Mouse (Mus musculus) hindbrain, embryonic 10.5 days (tissue): ENCODE data around the gene Fxyd6. TPM values are rescaled to one million over a fixed set of nuclear protein-coding genes. Genes with fewer than 3 reads are reported as not detected.

Experiments used
- DNase-seq: peaks from one replicate; pipeline ENCODE4 v3.0.0-alpha.2; 2017; ENCODE audit warnings: low spot score
- H3K27ac ChIP-seq: fragments of 300-500 bp; sonication (generic); 2 replicates; pipeline ENCODE4 v1.5.1; 2016; ENCODE audit warnings: mild to moderate bottlenecking, moderate library complexity
- H3K27me3 ChIP-seq: fragments of 300-500 bp; sonication (generic); 2 replicates; pipeline ENCODE4 v1.6.1; 2016; ENCODE audit warnings: mild to moderate bottlenecking; ENCODE audit not compliant: poor library complexity, insufficient read depth, severe bottlenecking
- H3K36me3 ChIP-seq: fragments of 300-500 bp; sonication (generic); 2 replicates; pipeline ENCODE4 v1.6.1; 2016; ENCODE audit warnings: mild to moderate bottlenecking, moderate library complexity
- H3K4me1 ChIP-seq: fragments of 300-500 bp; sonication (generic); replicated peaks from 2 replicates; pipeline ENCODE4 v1.6.1; 2016; ENCODE audit warnings: mild to moderate bottlenecking
- H3K4me3 ChIP-seq: fragments of 300-500 bp; sonication (generic); 2 replicates; pipeline ENCODE4 v1.5.1; 2016; ENCODE audit warnings: mild to moderate bottlenecking, moderate library complexity
- H3K9me3 ChIP-seq: fragments of 300-500 bp; sonication (generic); 2 replicates; pipeline ENCODE4 v1.6.1; 2016; ENCODE audit warnings: mild to moderate bottlenecking, moderate library complexity
- WGBS: fragments of 180-500 bp; shearing (Covaris S2); methylation state at CpG from one replicate; pipeline ENCODE4 v1.1.7; 2016; 5-methylcytosine and 5-hydroxymethylcytosine counted together
- polyA plus RNA-seq: library from polyadenylated mRNA; unstranded; fragments of >200 nt; fragmentation: Nextera tagmentation; extraction: Ambion mirVana; gene quantifications from 2 replicates; pipeline ENCODE4 v1.2.1, GENCODE M21; 2016

Gene Fxyd6
- polyA plus RNA-seq, 1 experiment from 2014 or later = 167 TPM

DNA sequence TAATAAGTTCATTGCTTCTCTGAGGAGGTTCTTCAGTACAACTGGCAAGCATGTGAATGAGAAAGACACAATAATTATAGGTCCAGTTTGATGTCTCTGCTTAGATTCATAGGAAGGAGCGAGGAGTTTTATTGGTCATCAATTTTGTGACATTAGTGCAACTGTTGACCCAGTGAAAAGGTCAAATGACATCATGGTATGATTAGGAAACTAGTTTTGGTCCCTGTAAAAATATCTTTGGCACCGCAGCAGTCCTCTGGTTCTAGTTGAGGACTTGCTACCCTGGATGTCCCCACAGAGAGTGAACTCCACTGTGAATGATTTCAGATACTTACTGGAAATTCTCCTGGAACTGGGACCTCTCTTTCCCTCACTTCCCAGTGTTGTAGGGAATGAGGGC, 14.8 kb upstream of the Fxyd6 start:
- no peak for DNase-seq
- no peak overlapping the region for H3K4me3 ChIP-seq
- H3K27ac ChIP-seq = no peak overlapping the region
- 85% methylated on average over 2 of the region's 2 CpGs for WGBS
- H3K27me3 ChIP-seq = no peaks in the 10 kb centered on the region
- no peaks in the 10 kb centered on the region for H3K4me1 ChIP-seq
- no peaks in the 10 kb centered on the region for H3K9me3 ChIP-seq
- no peaks in the 10 kb centered on the region for H3K36me3 ChIP-seq

DNA sequence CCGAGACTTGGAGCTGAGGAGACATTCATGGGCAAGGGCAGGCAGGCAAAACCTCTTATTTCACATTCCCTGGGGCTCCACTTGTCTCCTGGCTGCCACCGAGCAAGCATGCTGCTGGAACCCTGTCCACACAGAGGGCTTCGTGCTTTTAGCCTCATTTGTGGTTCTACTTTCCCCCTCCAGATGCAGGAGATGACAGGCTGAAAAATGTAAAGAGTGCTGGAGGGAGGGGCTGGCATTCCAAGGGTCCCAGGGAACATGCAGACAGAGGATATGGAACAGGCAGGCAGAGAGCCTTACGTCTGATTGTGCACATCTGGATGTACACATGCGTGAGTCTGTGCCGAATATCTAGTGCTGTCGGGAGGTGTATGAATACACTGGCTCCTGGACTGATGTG, 11.6 kb upstream of the Fxyd6 start:
- Histone ChIP-seq H3K4me3 (no peak overlapping the region), H3K27ac (no peak overlapping the region), H3K36me3 (no peaks in the 10 kb centered on the region), H3K27me3 (no peaks in the 10 kb centered on the region), H3K9me3 (no peaks in the 10 kb centered on the region), H3K4me1 (no peaks in the 10 kb centered on the region)
- 80% methylated on average over 7 of the region's 7 CpGs for WGBS
- DNase-seq = no peak

DNA sequence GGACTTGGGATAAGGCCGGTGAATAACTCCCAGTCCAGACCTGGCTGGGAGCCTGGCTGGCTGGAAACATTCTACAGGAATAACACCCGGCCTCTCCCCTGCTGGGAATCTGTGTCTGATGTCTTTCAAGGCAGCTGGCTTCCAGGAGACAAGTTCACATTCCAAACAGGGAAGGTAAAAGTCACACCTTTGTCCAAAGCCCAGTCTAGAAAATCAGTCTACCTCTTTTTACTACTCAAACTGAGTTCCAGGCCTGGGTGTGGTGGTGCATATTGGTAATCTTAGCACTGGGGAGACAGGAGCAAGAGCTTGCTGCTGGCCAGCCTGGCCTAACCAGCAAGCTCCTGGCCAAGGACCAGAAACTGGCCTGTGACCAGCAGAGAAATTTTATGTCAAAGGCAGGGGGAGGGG, 7.9 kb upstream of the Fxyd6 start:
- Histone ChIP-seq H3K27me3 (0 out of 2 replicates have a peak, but pooled peaks cover 4% of the 10 kb centered on the region), H3K4me1 (peaks cover 9% of the 10 kb centered on the region; the same call in 1 of the 2 replicates), H3K9me3 (no peaks in the 10 kb centered on the region), H3K4me3 (no peak overlapping the region), H3K36me3 (no peaks in the 10 kb centered on the region), H3K27ac (no peak overlapping the region)
- DNase-seq = no peak
- 38% methylated on average over 2 of the region's 2 CpGs for WGBS

DNA sequence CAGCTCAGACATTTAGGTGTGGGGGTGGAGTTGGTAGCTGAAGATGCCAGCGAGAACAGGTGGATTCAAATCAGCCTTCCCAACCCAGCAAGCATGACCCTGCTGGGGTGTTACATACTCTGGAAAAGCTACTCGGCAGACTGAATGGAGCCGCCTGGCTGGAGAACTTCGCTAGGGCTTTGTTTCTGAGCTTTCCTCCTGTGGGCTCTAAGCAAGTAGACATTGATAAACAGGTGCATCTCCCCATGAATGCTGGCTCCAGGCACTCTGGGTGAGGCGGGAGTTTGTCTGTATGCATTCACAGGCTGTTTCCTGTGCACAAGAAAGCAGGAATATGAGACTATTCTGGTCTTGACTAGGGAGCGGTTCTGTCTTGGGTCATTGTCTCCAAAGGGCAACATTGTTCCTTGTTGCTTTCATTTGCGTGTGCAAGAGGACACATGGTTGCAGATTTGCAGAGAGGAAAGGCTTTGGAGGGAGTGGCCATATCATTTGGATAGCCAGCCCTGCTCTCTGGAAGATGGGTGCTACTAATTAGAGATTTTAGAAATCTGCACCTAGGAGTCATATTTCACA, 6.3 kb upstream of the Fxyd6 start:
- Histone ChIP-seq H3K27me3 (peaks cover 14% of the 10 kb centered on the region), H3K27ac (no peak overlapping the region), H3K36me3 (no peaks in the 10 kb centered on the region), H3K4me3 (no peak overlapping the region), H3K9me3 (no peaks in the 10 kb centered on the region), H3K4me1 (peaks cover 9% of the 10 kb centered on the region)
- no peak for DNase-seq
- 51% methylated on average over 7 of the region's 7 CpGs for WGBS

DNA sequence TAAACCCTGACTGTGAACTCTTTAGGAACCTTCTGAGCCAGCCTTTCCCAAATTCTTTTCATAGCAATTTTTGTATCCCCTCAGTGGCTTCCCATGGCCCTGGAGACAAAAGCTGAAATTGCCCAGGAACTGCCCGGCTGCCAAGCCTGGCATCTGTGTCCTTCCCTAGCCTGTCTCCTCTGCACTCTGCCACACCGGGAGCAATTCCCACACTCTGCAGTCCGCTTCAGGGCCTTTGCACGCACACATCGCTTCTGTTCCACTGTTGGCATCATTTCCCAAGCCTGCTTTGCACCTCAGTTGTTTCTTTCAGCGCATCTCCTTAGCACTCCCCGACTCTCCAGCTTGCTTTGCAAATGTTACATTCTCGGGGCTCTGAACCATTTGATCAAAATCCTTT, 2.3 kb upstream of the Fxyd6 start:
- no peak for DNase-seq
- Histone ChIP-seq H3K27me3 (peaks cover 22% of the 10 kb centered on the region), H3K9me3 (no peaks in the 10 kb centered on the region), H3K36me3 (peaks cover 3% of the 10 kb centered on the region; the same call in 1 of the 2 replicates), H3K27ac (no peak overlapping the region), H3K4me1 (peaks cover 43% of the 10 kb centered on the region), H3K4me3 (no peak overlapping the region)
- WGBS = 68% methylated on average over 8 of the region's 8 CpGs

DNA sequence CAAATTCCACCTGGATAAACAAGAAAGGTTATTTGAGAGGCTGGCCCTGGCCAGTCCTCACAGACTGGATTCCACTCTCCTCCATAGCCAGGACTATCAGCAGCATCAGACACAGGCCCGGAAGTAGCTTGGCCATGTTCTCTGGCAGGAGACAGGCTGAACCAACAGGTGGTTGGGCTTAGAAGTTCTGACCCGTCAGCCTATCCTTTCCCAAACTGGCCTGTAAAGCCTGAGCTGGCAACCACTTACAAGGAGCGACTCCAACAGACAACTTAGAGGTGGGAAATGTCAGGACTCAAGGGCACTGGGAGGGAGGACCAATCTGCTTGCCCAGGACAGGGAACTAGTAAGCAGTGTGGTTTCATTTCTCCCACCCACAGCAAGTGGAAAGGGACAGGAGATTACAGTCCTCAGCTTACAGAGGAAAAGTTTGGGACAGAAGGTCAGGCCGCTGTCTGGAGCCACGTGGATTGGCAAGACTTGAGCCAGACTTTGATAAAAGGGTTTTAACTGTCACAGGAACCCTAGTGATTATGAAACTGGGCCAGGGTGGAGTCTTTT, 1.6 kb upstream of the Fxyd6 start:
- H3K4me3 ChIP-seq = no peak overlapping the region
- H3K27me3 ChIP-seq = peaks cover 22% of the 10 kb centered on the region
- H3K27ac ChIP-seq = no peak overlapping the region
- H3K4me1 ChIP-seq = peaks cover 50% of the 10 kb centered on the region
- DNase-seq = no peak
- 66% methylated on average over 5 of the region's 5 CpGs for WGBS
- H3K36me3 ChIP-seq = peaks cover 9% of the 10 kb centered on the region; the same call in 1 of the 2 replicates
- H3K9me3 ChIP-seq = no peaks in the 10 kb centered on the region

DNA sequence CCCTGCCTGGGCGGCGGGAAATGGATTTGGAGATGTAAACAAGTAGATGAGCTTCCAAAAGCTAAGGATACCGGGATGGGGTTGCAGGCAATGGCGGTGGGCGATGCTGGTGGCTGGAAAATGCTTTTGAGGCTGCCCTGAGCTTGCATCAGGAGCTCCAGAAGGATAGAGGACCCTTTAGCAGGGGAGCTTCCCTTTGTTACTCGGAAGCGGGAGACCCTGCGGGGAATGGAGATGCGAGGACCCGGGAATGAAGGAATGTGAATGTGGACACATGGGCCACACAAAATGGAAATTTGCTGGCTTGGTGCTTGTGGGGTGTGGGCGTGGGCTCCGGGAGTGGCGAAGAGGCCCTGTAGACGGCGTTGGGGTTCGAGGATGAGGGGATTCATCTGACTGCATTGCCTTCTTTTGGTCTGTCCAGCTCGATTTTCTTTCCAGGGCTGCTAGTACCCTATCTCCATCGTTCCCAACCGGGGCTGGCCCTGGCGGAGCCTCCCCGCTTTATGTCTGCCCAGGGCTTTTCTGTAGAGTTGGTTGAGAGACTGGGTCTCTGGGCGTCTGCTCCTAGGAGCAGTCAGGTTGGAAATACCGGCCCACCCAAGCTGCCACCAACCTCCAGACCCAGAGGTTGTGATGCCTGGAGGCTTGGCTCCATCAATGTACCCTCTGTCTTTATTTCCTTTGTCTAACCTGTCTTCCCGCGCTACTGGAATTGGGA, 791 bp downstream of the Fxyd6 start:
- no peak for DNase-seq
- WGBS = 4% methylated on average over 25 of the region's 25 CpGs
- Histone ChIP-seq H3K36me3 (peaks cover 32% of the 10 kb centered on the region), H3K27ac (peak overlapping the region; percentile 93), H3K4me3 (peak overlapping the region; percentile 82), H3K4me1 (peaks cover 49% of the 10 kb centered on the region), H3K27me3 (peaks cover 22% of the 10 kb centered on the region), H3K9me3 (no peaks in the 10 kb centered on the region)

DNA sequence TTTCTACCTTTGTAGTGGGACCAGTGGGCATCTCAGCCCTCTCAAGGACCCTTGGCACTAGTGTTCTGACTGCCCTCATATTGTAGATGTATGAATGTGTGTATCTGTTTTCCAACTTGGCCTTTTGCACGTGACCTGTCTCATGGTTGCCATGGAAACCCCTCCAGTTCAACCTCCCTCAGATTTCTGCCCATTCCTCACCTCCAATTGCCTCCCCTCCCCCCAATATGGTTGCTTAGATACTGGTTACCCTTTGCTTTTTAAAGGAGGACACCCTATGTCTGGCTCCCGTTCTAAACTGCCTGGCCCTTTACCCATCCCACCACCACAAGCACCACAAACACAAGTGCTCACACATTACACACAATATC, 1.3 kb downstream of the Fxyd6 start:
- peak overlapping the region; percentile 82 for H3K4me3 ChIP-seq
- no peaks in the 10 kb centered on the region for H3K9me3 ChIP-seq
- peaks cover 38% of the 10 kb centered on the region for H3K36me3 ChIP-seq
- H3K4me1 ChIP-seq = peaks cover 45% of the 10 kb centered on the region
- WGBS = 12% methylated on average over 2 of the region's 2 CpGs
- DNase-seq = peak; percentile 43
- peaks cover 22% of the 10 kb centered on the region for H3K27me3 ChIP-seq
- peak overlapping the region; percentile 93 for H3K27ac ChIP-seq

DNA sequence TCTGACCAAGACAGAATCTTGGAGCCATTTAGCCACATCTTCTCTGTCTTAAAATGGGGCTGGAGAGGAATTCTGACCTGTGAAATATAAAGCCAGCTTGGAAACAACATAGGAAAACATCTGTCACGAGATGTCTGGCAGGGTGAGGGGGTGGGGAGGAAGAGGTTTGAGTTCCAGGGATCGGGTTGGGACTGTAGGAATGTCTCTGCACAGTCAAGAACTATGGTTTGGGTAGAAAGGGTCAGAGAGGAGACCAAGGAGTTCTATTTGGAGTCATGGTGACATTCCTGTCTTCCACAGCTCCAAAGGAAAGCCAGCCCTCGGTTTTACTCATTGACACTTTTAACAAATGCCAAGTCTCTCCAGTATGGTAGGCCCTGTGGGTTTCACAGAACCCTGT, 3.9 kb downstream of the Fxyd6 start:
- peaks cover 52% of the 10 kb centered on the region for H3K4me1 ChIP-seq
- H3K4me3 ChIP-seq = no peak overlapping the region
- peaks cover 55% of the 10 kb centered on the region for H3K36me3 ChIP-seq
- WGBS = 77% methylated on average over 3 of the region's 3 CpGs
- H3K27me3 ChIP-seq = peaks cover 7% of the 10 kb centered on the region
- no peak for DNase-seq
- H3K9me3 ChIP-seq = no peaks in the 10 kb centered on the region
- no peak overlapping the region for H3K27ac ChIP-seq

DNA sequence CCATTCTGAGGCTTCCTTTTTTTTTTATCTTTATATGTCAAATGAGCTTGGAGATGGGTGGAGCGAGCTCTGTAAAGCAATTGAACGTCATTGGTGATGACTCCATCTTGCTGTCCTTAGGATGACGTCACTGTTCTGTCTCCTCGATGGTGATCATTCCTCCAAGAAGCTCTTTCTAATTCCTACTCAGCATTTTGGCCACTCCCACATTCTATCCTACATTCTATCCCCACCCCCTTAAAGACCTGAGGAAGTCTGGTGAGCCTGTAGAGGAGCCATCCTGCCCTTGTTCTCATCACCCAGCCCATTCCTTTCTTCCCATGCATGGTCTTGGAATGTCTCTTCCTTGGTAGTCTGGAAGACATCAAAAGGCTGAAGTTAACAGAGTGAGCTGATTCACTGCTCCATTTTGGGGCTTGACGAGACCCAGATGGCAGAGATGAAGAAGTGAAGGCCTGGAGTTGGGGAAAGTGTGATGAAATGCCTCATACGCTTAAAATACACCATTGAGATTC, 5.1 kb downstream of the Fxyd6 start:
- Histone ChIP-seq H3K27ac (no peak overlapping the region), H3K27me3 (no peaks in the 10 kb centered on the region), H3K4me3 (no peak overlapping the region), H3K36me3 (peaks cover 58% of the 10 kb centered on the region), H3K9me3 (no peaks in the 10 kb centered on the region), H3K4me1 (peaks cover 50% of the 10 kb centered on the region)
- 93% methylated on average over 6 of the region's 6 CpGs for WGBS
- DNase-seq = no peak

DNA sequence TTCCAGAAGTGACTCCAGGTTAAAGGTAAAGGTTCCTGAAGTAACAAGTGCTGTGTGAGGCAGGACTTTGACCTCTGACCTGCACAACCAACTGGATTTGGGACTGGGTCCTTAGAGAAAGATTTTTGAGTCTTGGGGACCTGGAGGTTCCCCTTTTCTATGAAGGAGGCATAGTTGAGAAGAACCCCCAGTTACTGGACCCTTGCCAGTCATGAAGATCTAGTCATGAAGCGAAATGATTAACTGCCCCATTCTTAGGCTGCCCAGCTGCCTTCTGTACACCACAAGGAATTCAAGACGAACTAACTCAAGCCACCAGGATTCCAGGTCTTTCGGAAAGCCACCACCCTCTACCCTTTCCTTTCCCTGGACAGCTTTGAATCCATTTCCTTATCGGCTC, 6.4 kb downstream of the Fxyd6 start:
- Histone ChIP-seq H3K27ac (no peak overlapping the region), H3K9me3 (no peaks in the 10 kb centered on the region), H3K4me3 (no peak overlapping the region), H3K27me3 (no peaks in the 10 kb centered on the region), H3K36me3 (peaks cover 72% of the 10 kb centered on the region), H3K4me1 (peaks cover 48% of the 10 kb centered on the region)
- WGBS = 88% methylated on average over 4 of the region's 4 CpGs
- no peak for DNase-seq

DNA sequence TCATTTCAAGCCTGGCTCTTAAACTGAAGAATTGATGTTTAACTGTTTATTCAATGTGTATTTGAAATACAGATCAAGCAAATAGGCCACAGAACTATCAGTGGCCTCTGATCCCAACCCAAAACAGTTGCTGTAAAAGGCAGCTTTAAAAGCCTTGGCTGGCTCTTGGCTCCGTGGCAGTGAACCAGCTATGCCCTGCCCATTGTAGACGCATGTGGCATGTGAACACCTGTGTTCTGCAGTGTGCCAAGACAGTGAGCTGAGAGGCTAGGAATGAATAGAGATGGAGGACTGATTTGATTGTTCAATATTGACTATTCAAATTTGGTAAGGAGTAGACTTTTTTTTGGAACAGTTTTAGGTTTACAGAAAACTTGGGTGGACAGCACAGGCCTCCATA, 6.9 kb downstream of the Fxyd6 start:
- Histone ChIP-seq H3K27ac (no peak overlapping the region), H3K27me3 (no peaks in the 10 kb centered on the region), H3K4me1 (peaks cover 43% of the 10 kb centered on the region), H3K36me3 (peaks cover 76% of the 10 kb centered on the region), H3K9me3 (no peaks in the 10 kb centered on the region), H3K4me3 (no peak overlapping the region)
- DNase-seq = no peak
- 96% methylated on average over 2 of the region's 2 CpGs for WGBS
